Mouse (Mus musculus): ENCODE data around the gene Fabp2. TPM values are rescaled to one million over a fixed set of nuclear protein-coding genes. Genes with fewer than 3 reads are reported as not detected.

Gene Fabp2
- polyA plus RNA-seq, 1 experiment: not detected

- Histone ChIP-seq H3K9me3 (replicated peaks; ENCODE audit: control insufficient read depth, insufficient read depth, low read length, poor library complexity, severe bottlenecking) (no peaks in the 10 kb centered on the region), H3K27me3 (ENCODE audit: control insufficient read depth, insufficient read depth, low read length, poor library complexity, severe bottlenecking) (no peaks in the 10 kb centered on the region), H3K27ac (ENCODE audit: insufficient read depth, low read length) (no peak overlapping the region), H3K4me1 (ENCODE audit: control insufficient read depth, insufficient read depth, low read length) (no peaks in the 10 kb centered on the region), H3K36me3 (ENCODE audit: control insufficient read depth, insufficient read depth, low read length, poor library complexity, severe bottlenecking) (no peaks in the 10 kb centered on the region), H3K9ac (ENCODE audit: low read depth, poor library complexity, severe bottlenecking) (no peak overlapping the region), H3K4me3 (ENCODE audit: low read depth, low read length) (no peak overlapping the region)
- TF ChIP-seq POLR2A (IDR thresholded peaks at IDR 0.05; ENCODE audit: insufficient read depth, low read length): no peak
- no peak for TF ChIP-seq CTCF (IDR thresholded peaks at IDR 0.05; ENCODE audit: low read depth, low read length)
- no peak for TF ChIP-seq EP300 (IDR thresholded peaks at IDR 0.05; ENCODE audit: insufficient read depth, low read depth, low read length)
Measured at GRCm38 (mm10) chr3:122915493-122915892, 20.6 kb downstream of the Fabp2 start.

GRCm38 (mm10) chr3:122916191-122916680 is 21.4 kb downstream of the Fabp2 start:
- TF ChIP-seq EP300 (IDR thresholded peaks at IDR 0.05; ENCODE audit: insufficient read depth, low read depth, low read length) (no peak), CTCF (IDR thresholded peaks at IDR 0.05; ENCODE audit: low read depth, low read length) (no peak), POLR2A (IDR thresholded peaks at IDR 0.05; ENCODE audit: insufficient read depth, low read length) (no peak)
- H3K36me3 ChIP-seq (ENCODE audit: control insufficient read depth, insufficient read depth, low read length, poor library complexity, severe bottlenecking): no peaks in the 10 kb centered on the region
- H3K27ac ChIP-seq (ENCODE audit: insufficient read depth, low read length): no peak overlapping the region
- H3K27me3 ChIP-seq (ENCODE audit: control insufficient read depth, insufficient read depth, low read length, poor library complexity, severe bottlenecking): no peaks in the 10 kb centered on the region
- no peaks in the 10 kb centered on the region for H3K4me1 ChIP-seq (ENCODE audit: control insufficient read depth, insufficient read depth, low read length)
- no peak overlapping the region for H3K4me3 ChIP-seq (ENCODE audit: low read depth, low read length)
- no peak overlapping the region for H3K9ac ChIP-seq (ENCODE audit: low read depth, poor library complexity, severe bottlenecking)
- no peaks in the 10 kb centered on the region for H3K9me3 ChIP-seq (replicated peaks; ENCODE audit: control insufficient read depth, insufficient read depth, low read length, poor library complexity, severe bottlenecking)

DNA sequence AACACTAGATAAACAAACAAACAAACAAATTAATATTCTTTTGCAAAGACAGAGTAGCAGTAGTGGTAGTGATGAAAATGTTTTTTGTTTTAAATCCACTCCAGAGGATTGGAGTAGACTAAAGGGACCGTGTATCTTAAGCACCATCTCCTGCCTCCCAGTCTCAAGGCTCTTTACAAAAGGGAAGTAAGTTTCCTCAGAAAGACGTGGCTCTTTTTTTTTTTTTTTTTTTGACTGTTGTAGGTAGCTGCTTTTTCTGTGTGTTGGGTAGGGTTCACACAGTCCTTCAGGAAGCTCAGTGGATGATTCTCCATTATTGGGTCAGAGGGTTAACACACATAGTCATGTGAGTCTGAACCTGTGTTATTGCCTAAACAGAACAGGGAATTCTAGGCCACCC is 23.8 kb downstream of the Fabp2 start:
- Histone ChIP-seq H3K9me3 (replicated peaks; ENCODE audit: control insufficient read depth, insufficient read depth, low read length, poor library complexity, severe bottlenecking) (no peaks in the 10 kb centered on the region), H3K36me3 (ENCODE audit: control insufficient read depth, insufficient read depth, low read length, poor library complexity, severe bottlenecking) (no peaks in the 10 kb centered on the region), H3K4me1 (ENCODE audit: control insufficient read depth, insufficient read depth, low read length) (no peaks in the 10 kb centered on the region), H3K9ac (ENCODE audit: low read depth, poor library complexity, severe bottlenecking) (no peak overlapping the region), H3K27ac (ENCODE audit: insufficient read depth, low read length) (no peak overlapping the region), H3K4me3 (ENCODE audit: low read depth, low read length) (no peak overlapping the region), H3K27me3 (ENCODE audit: control insufficient read depth, insufficient read depth, low read length, poor library complexity, severe bottlenecking) (no peaks in the 10 kb centered on the region)
- TF ChIP-seq POLR2A (IDR thresholded peaks at IDR 0.05; ENCODE audit: insufficient read depth, low read length) (no peak), CTCF (IDR thresholded peaks at IDR 0.05; ENCODE audit: low read depth, low read length) (no peak), EP300 (IDR thresholded peaks at IDR 0.05; ENCODE audit: insufficient read depth, low read depth, low read length) (no peak)

DNA sequence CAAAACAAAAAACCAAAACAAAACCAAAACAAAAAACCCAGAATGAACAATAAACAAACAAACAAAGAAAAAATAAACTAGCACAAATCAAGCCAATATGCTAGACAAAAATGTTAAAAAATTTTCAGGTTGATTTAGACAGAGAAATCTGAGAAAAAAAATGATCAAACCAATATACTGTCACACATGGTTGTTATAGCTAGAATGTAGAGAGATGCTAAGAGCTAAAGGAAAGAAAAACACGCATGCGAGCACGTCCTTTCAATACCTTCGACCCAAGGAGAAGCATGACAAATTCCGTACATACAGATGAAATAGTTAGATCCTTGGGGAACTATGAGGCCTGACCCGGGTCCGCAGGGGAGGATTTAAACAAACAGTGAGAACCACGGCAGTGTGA is 24.4 kb downstream of the Fabp2 start, which contains the start of gene Gm10959:
Gm10959 (minus strand) TSS at position 101 of the 400 bp plus-strand sequence.
- Histone ChIP-seq H3K27me3 (ENCODE audit: control insufficient read depth, insufficient read depth, low read length, poor library complexity, severe bottlenecking) (no peaks in the 10 kb centered on the region), H3K4me3 (ENCODE audit: low read depth, low read length) (no peak within 1 kb of the TSS), H3K27ac (ENCODE audit: insufficient read depth, low read length) (no peak within 1 kb of the TSS), H3K9me3 (replicated peaks; ENCODE audit: control insufficient read depth, insufficient read depth, low read length, poor library complexity, severe bottlenecking) (no peaks in the 10 kb centered on the region), H3K9ac (ENCODE audit: low read depth, poor library complexity, severe bottlenecking) (no peak within 1 kb of the TSS), H3K36me3 (ENCODE audit: control insufficient read depth, insufficient read depth, low read length, poor library complexity, severe bottlenecking) (no peaks in the 10 kb centered on the region), H3K4me1 (ENCODE audit: control insufficient read depth, insufficient read depth, low read length) (no peaks in the 10 kb centered on the region)
- TF ChIP-seq CTCF (IDR thresholded peaks at IDR 0.05; ENCODE audit: low read depth, low read length) (no peak), EP300 (IDR thresholded peaks at IDR 0.05; ENCODE audit: insufficient read depth, low read depth, low read length) (no peak), POLR2A (IDR thresholded peaks at IDR 0.05; ENCODE audit: insufficient read depth, low read length) (no peak)

- Histone ChIP-seq H3K9ac (ENCODE audit: low read depth, poor library complexity, severe bottlenecking) (no peak overlapping the region), H3K4me1 (ENCODE audit: control insufficient read depth, insufficient read depth, low read length) (no peaks in the 10 kb centered on the region), H3K4me3 (ENCODE audit: low read depth, low read length) (no peak overlapping the region), H3K36me3 (ENCODE audit: control insufficient read depth, insufficient read depth, low read length, poor library complexity, severe bottlenecking) (0 out of 2 replicates have a peak, but pooled peaks cover under 1% of the 10 kb centered on the region), H3K27ac (ENCODE audit: insufficient read depth, low read length) (no peak overlapping the region), H3K9me3 (replicated peaks; ENCODE audit: control insufficient read depth, insufficient read depth, low read length, poor library complexity, severe bottlenecking) (no peaks in the 10 kb centered on the region), H3K27me3 (ENCODE audit: control insufficient read depth, insufficient read depth, low read length, poor library complexity, severe bottlenecking) (no peaks in the 10 kb centered on the region)
- TF ChIP-seq CTCF (IDR thresholded peaks at IDR 0.05; ENCODE audit: low read depth, low read length) (no peak), EP300 (IDR thresholded peaks at IDR 0.05; ENCODE audit: insufficient read depth, low read depth, low read length) (no peak), POLR2A (IDR thresholded peaks at IDR 0.05; ENCODE audit: insufficient read depth, low read length) (no peak)
Measured at GRCm38 (mm10) chr3:122920572-122921435, 25.9 kb downstream of the Fabp2 start.
